Mouse (Mus musculus): Measurements from ENCODE around the gene H2-K1. TPM values are rescaled to one million over a fixed set of nuclear protein-coding genes. Genes with fewer than 3 reads are reported as not detected.
"Not testable (repeated sequence)": the region's sequence is repeated elsewhere in the genome, so short reads cannot be mapped to it uniquely, and the experiment has no call there.

The H2-K1 gene
- polyA plus RNA-seq, 1 experiment from 2014 or later, result 55.5 TPM

DNA sequence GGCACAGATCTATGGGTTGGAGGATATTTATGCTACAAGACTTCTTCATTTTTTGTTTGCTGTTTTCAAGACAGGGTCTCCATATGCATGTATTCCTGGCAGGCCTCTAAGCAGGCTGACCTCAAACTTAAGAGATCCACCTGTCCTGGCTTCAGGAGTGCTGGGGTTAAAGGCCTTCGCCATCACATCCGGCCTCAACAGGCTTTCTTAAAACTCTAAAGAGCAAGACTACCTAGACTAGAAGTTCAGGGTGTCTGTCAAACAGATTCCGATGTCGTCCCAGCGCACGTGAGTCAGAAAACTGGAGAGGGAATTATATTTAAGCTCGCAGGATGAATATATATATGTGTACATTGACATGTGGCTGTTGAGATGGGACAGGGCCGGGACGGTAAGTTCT, 23.5 kb upstream of the H2-K1 start:
- ATAC-seq (ENCODE audit: low read depth), result no peak
- Histone ChIP-seq H3K4me3 (ENCODE audit: low read length) (peak overlapping the region; percentile 83), H3K9ac (ENCODE audit: low read length) (peak overlapping the region; percentile 95), H3K4me2 (ENCODE audit: low read depth, low read length) (peak overlapping the region; percentile 78), H3K36me3 (ENCODE audit: control insufficient read depth, insufficient read depth, low read length) (peaks cover 21% of the 10 kb centered on the region), H3K9me3 (ENCODE audit: control insufficient read depth, low read length) (peaks cover 10% of the 10 kb centered on the region), H3K27me3 (ENCODE audit: control insufficient read depth, insufficient read depth, low read depth, low read length) (no peaks in the 10 kb centered on the region), H3K27ac (ENCODE audit: low read length) (no peak overlapping the region), H3K4me1 (replicated peaks; ENCODE audit: control insufficient read depth, insufficient read depth, low read length) (peaks cover 34% of the 10 kb centered on the region)
- WGBS, result 52% methylated on average over 9 of the region's 9 CpGs

DNA sequence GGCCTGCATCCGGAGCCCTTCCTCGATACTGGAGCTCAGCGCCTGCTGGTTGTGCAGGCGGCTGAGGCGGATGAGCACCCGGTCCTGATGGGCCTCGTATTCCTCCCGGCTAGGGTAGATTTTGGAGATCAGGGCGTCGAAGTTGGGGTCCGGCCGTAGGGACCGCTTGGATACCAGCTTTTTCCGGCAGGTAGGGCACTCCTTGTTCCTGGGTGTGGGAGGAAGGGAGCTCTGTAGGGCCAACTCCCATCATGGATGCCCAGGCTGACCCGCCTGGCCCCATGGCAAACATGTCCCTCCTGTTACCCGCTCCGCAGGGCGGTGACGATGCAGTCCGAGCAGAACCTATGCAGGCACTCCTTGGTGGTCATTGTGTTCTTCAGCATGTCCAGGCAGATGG, 22.8 kb upstream of the H2-K1 start:
- ATAC-seq (ENCODE audit: low read depth), result no peak
- 98% methylated on average over 20 of the region's 20 CpGs for WGBS

GRCm38 (mm10) chr17:34022414-34022783, 22.3 kb upstream of the H2-K1 start:
- Histone ChIP-seq H3K4me2 (ENCODE audit: low read depth, low read length) (no peak overlapping the region), H3K4me3 (ENCODE audit: low read length) (no peak overlapping the region), H3K27me3 (ENCODE audit: control insufficient read depth, insufficient read depth, low read depth, low read length) (no peaks in the 10 kb centered on the region), H3K4me1 (replicated peaks; ENCODE audit: control insufficient read depth, insufficient read depth, low read length) (peaks cover 26% of the 10 kb centered on the region), H3K9me3 (ENCODE audit: control insufficient read depth, low read length) (peaks cover 10% of the 10 kb centered on the region), H3K9ac (ENCODE audit: low read length) (no peak overlapping the region), H3K36me3 (ENCODE audit: control insufficient read depth, insufficient read depth, low read length) (peaks cover 17% of the 10 kb centered on the region), H3K27ac (ENCODE audit: low read length) (no peak overlapping the region)
- WGBS, result 89% methylated on average over 13 of the region's 14 CpGs
- ATAC-seq (ENCODE audit: low read depth), result no peak

More for the DNA sequence above, 22.8 kb upstream of the H2-K1 start:
- peaks cover 27% of the 10 kb centered on the region for H3K4me1 ChIP-seq (replicated peaks; ENCODE audit: control insufficient read depth, insufficient read depth, low read length)
- H3K27me3 ChIP-seq (ENCODE audit: control insufficient read depth, insufficient read depth, low read depth, low read length), result no peaks in the 10 kb centered on the region
- no peak overlapping the region for H3K9ac ChIP-seq (ENCODE audit: low read length)
- H3K27ac ChIP-seq (ENCODE audit: low read length), result no peak overlapping the region
- no peak overlapping the region for H3K4me3 ChIP-seq (ENCODE audit: low read length)
- no peak overlapping the region for H3K4me2 ChIP-seq (ENCODE audit: low read depth, low read length)
- H3K36me3 ChIP-seq (ENCODE audit: control insufficient read depth, insufficient read depth, low read length), result peaks cover 17% of the 10 kb centered on the region
- H3K9me3 ChIP-seq (ENCODE audit: control insufficient read depth, low read length), result peaks cover 10% of the 10 kb centered on the region

DNA sequence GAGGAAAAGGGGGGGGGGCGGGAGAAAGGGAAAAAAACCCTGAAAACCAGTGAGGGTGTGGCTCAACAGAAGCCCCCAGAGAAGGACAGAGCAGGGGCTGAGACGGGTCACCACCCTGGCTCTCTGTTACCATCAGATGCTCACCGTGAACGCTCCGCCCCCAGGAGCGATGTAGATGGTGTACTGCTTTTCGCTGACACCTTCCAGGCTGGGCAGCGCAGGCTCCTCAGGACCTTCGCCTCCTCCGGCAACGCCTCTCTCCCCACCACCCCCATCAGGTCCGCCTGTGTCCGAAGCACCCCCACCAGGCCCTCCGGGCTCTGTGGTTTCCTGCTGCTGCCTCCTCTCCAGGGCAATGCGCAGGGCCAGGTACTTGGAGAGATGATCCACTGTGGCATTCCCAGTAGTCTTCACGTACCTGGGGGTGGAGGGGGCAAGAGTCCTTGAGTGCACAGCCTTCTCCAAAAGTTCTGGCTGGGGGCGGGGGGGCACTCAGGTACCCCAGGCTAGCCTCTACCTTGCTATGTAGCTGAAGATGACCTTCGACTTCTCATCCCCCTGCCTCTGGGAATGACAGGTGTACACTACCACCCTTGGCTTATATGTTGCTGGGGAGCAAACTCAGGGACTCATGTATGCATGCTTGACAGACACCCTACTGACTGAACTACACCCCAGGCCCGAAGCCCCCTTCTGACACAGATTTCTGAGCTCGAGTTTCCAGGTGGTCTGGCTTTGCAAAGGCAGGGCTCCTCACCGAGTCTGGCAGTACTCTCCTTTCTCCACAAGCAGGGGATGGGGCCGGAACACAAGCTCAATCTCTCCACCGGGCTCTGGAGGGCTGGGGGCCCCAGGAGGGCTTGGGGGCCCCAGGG, 21.6 kb upstream of the H2-K1 start:
- 91% methylated on average over 22 of the region's 23 CpGs for WGBS
- H3K9ac ChIP-seq (ENCODE audit: low read length), result no peak overlapping the region
- ATAC-seq (ENCODE audit: low read depth), result no peak
- H3K27me3 ChIP-seq (ENCODE audit: control insufficient read depth, insufficient read depth, low read depth, low read length), result no peaks in the 10 kb centered on the region
- no peak overlapping the region for H3K27ac ChIP-seq (ENCODE audit: low read length)
- peaks cover 19% of the 10 kb centered on the region for H3K4me1 ChIP-seq (replicated peaks; ENCODE audit: control insufficient read depth, insufficient read depth, low read length)
- peaks cover 17% of the 10 kb centered on the region for H3K36me3 ChIP-seq (ENCODE audit: control insufficient read depth, insufficient read depth, low read length)
- H3K4me3 ChIP-seq (ENCODE audit: low read length), result no peak overlapping the region
- H3K4me2 ChIP-seq (ENCODE audit: low read depth, low read length), result no peak overlapping the region
- peaks cover 10% of the 10 kb centered on the region for H3K9me3 ChIP-seq (ENCODE audit: control insufficient read depth, low read length)

DNA sequence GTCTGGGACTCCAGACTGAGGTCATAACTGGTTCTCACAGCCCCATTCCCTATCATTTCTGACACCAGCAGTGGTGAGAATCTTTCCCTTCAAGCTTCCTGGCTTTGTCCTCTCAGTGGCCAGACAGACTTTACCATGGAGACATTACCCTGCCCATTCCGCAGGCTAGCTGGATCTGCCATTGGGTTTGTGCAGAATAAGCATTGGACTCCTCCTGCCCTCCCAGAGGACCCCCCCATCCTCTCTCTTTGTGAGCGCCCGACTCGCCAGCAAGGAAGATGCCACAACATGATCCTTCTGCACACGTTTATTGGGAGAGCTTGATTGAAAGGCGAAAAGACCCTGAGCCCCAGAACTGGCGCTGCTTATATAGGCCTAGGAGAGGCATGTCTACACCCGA, 13.3 kb upstream of the H2-K1 start:
- ATAC-seq (ENCODE audit: low read depth), result no peak
- no peak overlapping the region for H3K4me3 ChIP-seq (ENCODE audit: low read length)
- no peaks in the 10 kb centered on the region for H3K9me3 ChIP-seq (ENCODE audit: control insufficient read depth, low read length)
- H3K4me1 ChIP-seq (replicated peaks; ENCODE audit: control insufficient read depth, insufficient read depth, low read length), result no peaks in the 10 kb centered on the region
- H3K36me3 ChIP-seq (ENCODE audit: control insufficient read depth, insufficient read depth, low read length), result no peaks in the 10 kb centered on the region
- H3K4me2 ChIP-seq (ENCODE audit: low read depth, low read length), result no peak overlapping the region
- no peaks in the 10 kb centered on the region for H3K27me3 ChIP-seq (ENCODE audit: control insufficient read depth, insufficient read depth, low read depth, low read length)
- WGBS, result 94% methylated on average over 8 of the region's 8 CpGs
- H3K9ac ChIP-seq (ENCODE audit: low read length), result no peak overlapping the region
- no peak overlapping the region for H3K27ac ChIP-seq (ENCODE audit: low read length)

- Histone ChIP-seq H3K4me3 (ENCODE audit: low read length) (no peak overlapping the region), H3K27me3 (ENCODE audit: control insufficient read depth, insufficient read depth, low read depth, low read length) (no peaks in the 10 kb centered on the region), H3K4me1 (replicated peaks; ENCODE audit: control insufficient read depth, insufficient read depth, low read length) (no peaks in the 10 kb centered on the region), H3K9me3 (ENCODE audit: control insufficient read depth, low read length) (no peaks in the 10 kb centered on the region), H3K9ac (ENCODE audit: low read length) (no peak overlapping the region), H3K36me3 (ENCODE audit: control insufficient read depth, insufficient read depth, low read length) (no peaks in the 10 kb centered on the region), H3K27ac (ENCODE audit: low read length) (no peak overlapping the region), H3K4me2 (ENCODE audit: low read depth, low read length) (no peak overlapping the region)
- 76% methylated on average over 3 of the region's 5 CpGs for WGBS
- no peak for ATAC-seq (ENCODE audit: low read depth)
These were observed 10.0 kb upstream of the H2-K1 start for GRCm38 (mm10) chr17:34010156-34010555.

DNA sequence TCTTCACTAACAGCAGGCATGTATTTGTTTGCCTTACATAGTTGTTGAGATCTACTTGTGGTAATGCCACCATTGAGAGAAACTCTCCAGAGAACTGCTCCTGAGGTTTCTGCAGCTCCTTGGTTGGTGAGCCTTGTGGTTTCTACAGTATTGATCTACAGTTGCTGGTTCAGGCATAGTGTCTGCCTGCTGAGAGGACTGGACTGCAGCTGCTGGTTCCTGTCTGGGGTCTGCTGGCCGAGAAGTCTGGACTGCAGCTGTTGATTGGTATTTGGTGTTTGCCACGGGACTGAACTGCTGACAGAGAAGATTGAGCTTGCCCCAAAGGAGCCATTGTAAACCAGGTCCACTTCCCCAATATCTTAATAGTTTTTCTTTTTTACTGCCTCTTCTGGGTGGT, 6.4 kb upstream of the H2-K1 start:
- ATAC-seq (ENCODE audit: low read depth), result no peak
- no peaks in the 10 kb centered on the region for H3K4me1 ChIP-seq (replicated peaks; ENCODE audit: control insufficient read depth, insufficient read depth, low read length)
- H3K9ac ChIP-seq (ENCODE audit: low read length), result no peak overlapping the region
- H3K27me3 ChIP-seq (ENCODE audit: control insufficient read depth, insufficient read depth, low read depth, low read length), result peaks cover under 1% of the 10 kb centered on the region; the same call in 1 of the 2 replicates
- no peak overlapping the region for H3K27ac ChIP-seq (ENCODE audit: low read length)
- H3K36me3 ChIP-seq (ENCODE audit: control insufficient read depth, insufficient read depth, low read length), result no peaks in the 10 kb centered on the region
- no peaks in the 10 kb centered on the region for H3K9me3 ChIP-seq (ENCODE audit: control insufficient read depth, low read length)
- 45% methylated on average over 2 of the region's 2 CpGs for WGBS
- no peak overlapping the region for H3K4me3 ChIP-seq (ENCODE audit: low read length)
- H3K4me2 ChIP-seq (ENCODE audit: low read depth, low read length), result no peak overlapping the region

- Histone ChIP-seq H3K4me2 (ENCODE audit: low read depth, low read length) (no peak overlapping the region), H3K4me3 (ENCODE audit: low read length) (no peak overlapping the region), H3K9ac (ENCODE audit: low read length) (no peak overlapping the region), H3K4me1 (replicated peaks; ENCODE audit: control insufficient read depth, insufficient read depth, low read length) (peaks cover 6% of the 10 kb centered on the region; the same call in 1 of the 2 replicates), H3K27ac (ENCODE audit: low read length) (no peak overlapping the region), H3K27me3 (ENCODE audit: control insufficient read depth, insufficient read depth, low read depth, low read length) (peaks cover 16% of the 10 kb centered on the region), H3K9me3 (ENCODE audit: control insufficient read depth, low read length) (no peaks in the 10 kb centered on the region), H3K36me3 (ENCODE audit: control insufficient read depth, insufficient read depth, low read length) (no peaks in the 10 kb centered on the region)
- WGBS, result 8% methylated on average over 5 of the region's 5 CpGs
- no peak for ATAC-seq (ENCODE audit: low read depth)
These were observed 3.3 kb upstream of the H2-K1 start for GRCm38 (mm10) chr17:34003426-34003825.

GRCm38 (mm10) chr17:34000796-34001195, 649 bp upstream of the H2-K1 start:
- H3K4me1 ChIP-seq (replicated peaks; ENCODE audit: control insufficient read depth, insufficient read depth, low read length); ATAC-seq (ENCODE audit: low read depth); H3K36me3 ChIP-seq (ENCODE audit: control insufficient read depth, insufficient read depth, low read length); H3K9me3 ChIP-seq (ENCODE audit: control insufficient read depth, low read length); H3K4me3 ChIP-seq (ENCODE audit: low read length); H3K9ac ChIP-seq (ENCODE audit: low read length); H3K27ac ChIP-seq (ENCODE audit: low read length): not testable (repeated sequence)
- Histone ChIP-seq H3K27me3 (ENCODE audit: control insufficient read depth, insufficient read depth, low read depth, low read length) (peaks cover 18% of the 10 kb centered on the region), H3K4me2 (ENCODE audit: low read depth, low read length) (peak overlapping the region; percentile 94; the same call in 1 of the 2 replicates)
- WGBS, result 42% methylated on average over 2 of the region's 2 CpGs
